Mouse (Mus musculus): ENCODE results near the gene Ltbp1. TPM values are rescaled to one million over a fixed set of nuclear protein-coding genes. Genes with fewer than 3 reads are reported as not detected.

Ltbp1 gene
- polyA plus RNA-seq, 1 experiment from 2014 or later, result 8.5 TPM

DNA sequence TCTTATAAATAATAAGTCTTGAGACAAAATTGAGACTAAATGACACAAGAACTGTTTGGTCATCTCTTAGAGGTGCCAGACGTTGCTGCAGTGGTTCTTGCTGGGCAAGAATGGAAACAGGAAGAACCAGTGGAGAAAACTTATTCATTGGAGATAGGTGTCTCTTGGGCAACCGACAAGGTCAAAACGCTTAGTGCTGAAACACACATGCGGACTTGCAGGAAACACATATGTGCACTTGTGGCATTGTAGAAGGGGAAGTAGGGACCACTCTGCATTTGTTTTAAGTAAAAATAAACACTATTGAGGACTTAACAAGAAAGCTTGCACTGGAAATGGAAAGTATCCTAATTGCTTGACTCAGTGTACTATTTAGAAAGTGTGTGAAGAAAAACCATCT is 228.6 kb downstream of the Ltbp1 start:
- Histone ChIP-seq H3K27me3 (replicated peaks; ENCODE audit: control insufficient read depth, insufficient read depth, low read length) (no peaks in the 10 kb centered on the region), H3K9ac (ENCODE audit: low read depth, low read length) (no peak overlapping the region), H3K27ac (ENCODE audit: low read depth, low read length) (no peak overlapping the region), H3K9me3 (ENCODE audit: control insufficient read depth) (no peaks in the 10 kb centered on the region), H3K4me2 (replicated peaks; ENCODE audit: low read depth) (no peak overlapping the region), H3K4me1 (replicated peaks; ENCODE audit: control insufficient read depth, insufficient read depth, low read length) (no peaks in the 10 kb centered on the region), H3K4me3 (ENCODE audit: low read depth, low read length) (no peak overlapping the region), H3K36me3 (ENCODE audit: control insufficient read depth, insufficient read depth) (no peaks in the 10 kb centered on the region)
- 70% methylated on average over 4 of the region's 4 CpGs for WGBS
- no peak for ATAC-seq
- TF ChIP-seq CTCF (IDR thresholded peaks at IDR 0.05; ENCODE audit: low read depth), result no peak

DNA sequence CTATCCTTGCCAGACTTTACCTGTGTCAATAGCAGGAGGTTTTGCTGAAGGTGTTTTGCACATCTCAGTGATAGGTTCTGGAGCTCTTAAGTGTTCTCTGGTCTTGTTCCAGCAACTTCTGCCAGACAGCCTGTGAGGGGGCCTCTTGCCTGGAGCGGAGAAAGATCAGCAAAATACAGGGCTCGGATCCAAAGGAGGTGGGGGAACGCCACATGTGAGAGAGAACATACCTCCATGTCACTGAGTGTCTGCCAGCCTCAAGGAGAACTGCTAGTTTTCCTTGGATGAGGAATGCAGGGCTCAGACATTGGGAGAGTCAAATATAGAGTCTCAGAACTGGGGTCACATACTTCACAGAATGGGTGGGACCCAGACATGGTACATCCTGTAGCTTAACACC is 230.4 kb downstream of the Ltbp1 start:
- H3K4me1 ChIP-seq (replicated peaks; ENCODE audit: control insufficient read depth, insufficient read depth, low read length), result no peaks in the 10 kb centered on the region
- H3K9ac ChIP-seq (ENCODE audit: low read depth, low read length), result no peak overlapping the region
- no peak overlapping the region for H3K4me2 ChIP-seq (replicated peaks; ENCODE audit: low read depth)
- no peak overlapping the region for H3K27ac ChIP-seq (ENCODE audit: low read depth, low read length)
- H3K4me3 ChIP-seq (ENCODE audit: low read depth, low read length), result no peak overlapping the region
- H3K36me3 ChIP-seq (ENCODE audit: control insufficient read depth, insufficient read depth), result no peaks in the 10 kb centered on the region
- TF ChIP-seq CTCF (IDR thresholded peaks at IDR 0.05; ENCODE audit: low read depth), result no peak
- no peaks in the 10 kb centered on the region for H3K9me3 ChIP-seq (ENCODE audit: control insufficient read depth)
- ATAC-seq, result no peak
- 87% methylated on average over 3 of the region's 3 CpGs for WGBS
- H3K27me3 ChIP-seq (replicated peaks; ENCODE audit: control insufficient read depth, insufficient read depth, low read length), result no peaks in the 10 kb centered on the region

DNA sequence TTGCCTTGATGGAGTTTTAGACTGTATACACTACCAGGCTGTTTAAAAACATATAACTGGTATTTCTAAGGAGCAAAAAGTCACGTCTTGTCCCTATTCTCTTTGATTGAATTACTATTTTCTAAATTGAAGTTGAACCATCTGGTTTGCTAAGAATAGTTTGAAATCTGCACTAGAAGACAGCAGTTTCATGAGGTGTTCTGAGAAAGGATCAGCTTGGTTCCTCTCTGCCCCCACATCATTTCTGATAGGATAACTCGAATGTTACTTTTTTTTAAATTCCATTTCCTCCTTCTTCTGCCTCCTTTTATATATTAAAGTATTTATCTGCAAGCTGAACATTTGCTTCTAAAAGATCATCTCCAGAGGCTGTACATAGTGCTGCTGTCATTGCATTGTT is 231.2 kb downstream of the Ltbp1 start:
- no peaks in the 10 kb centered on the region for H3K9me3 ChIP-seq (ENCODE audit: control insufficient read depth)
- no peak overlapping the region for H3K27ac ChIP-seq (ENCODE audit: low read depth, low read length)
- H3K4me3 ChIP-seq (ENCODE audit: low read depth, low read length), result no peak overlapping the region
- H3K27me3 ChIP-seq (replicated peaks; ENCODE audit: control insufficient read depth, insufficient read depth, low read length), result no peaks in the 10 kb centered on the region
- no peaks in the 10 kb centered on the region for H3K36me3 ChIP-seq (ENCODE audit: control insufficient read depth, insufficient read depth)
- 84% methylated on average over 2 of the region's 2 CpGs for WGBS
- no peak overlapping the region for H3K9ac ChIP-seq (ENCODE audit: low read depth, low read length)
- H3K4me1 ChIP-seq (replicated peaks; ENCODE audit: control insufficient read depth, insufficient read depth, low read length), result no peaks in the 10 kb centered on the region
- H3K4me2 ChIP-seq (replicated peaks; ENCODE audit: low read depth), result no peak overlapping the region
- TF ChIP-seq CTCF (IDR thresholded peaks at IDR 0.05; ENCODE audit: low read depth), result no peak
- ATAC-seq, result no peak

DNA sequence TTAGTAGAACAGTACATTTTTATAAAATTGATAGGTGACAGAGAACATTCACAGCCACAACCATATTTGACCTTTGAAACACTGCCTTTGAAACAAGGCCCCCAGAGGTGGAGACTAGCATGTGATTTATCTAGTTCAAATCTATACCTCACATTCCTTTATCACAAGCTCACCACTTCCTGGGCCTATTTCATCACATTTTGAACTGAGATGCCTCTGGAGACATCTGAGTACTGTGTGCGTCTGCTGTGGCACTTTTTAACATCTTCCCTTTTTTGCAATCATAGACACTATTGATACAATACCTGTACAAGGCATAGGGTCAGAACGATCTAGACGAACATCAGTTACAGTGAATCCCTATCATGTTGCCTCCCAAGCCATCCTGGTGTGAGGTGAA is 232.1 kb downstream of the Ltbp1 start:
- Histone ChIP-seq H3K4me2 (replicated peaks; ENCODE audit: low read depth) (no peak overlapping the region), H3K9me3 (ENCODE audit: control insufficient read depth) (no peaks in the 10 kb centered on the region), H3K27me3 (replicated peaks; ENCODE audit: control insufficient read depth, insufficient read depth, low read length) (no peaks in the 10 kb centered on the region), H3K4me3 (ENCODE audit: low read depth, low read length) (no peak overlapping the region), H3K27ac (ENCODE audit: low read depth, low read length) (no peak overlapping the region), H3K4me1 (replicated peaks; ENCODE audit: control insufficient read depth, insufficient read depth, low read length) (no peaks in the 10 kb centered on the region), H3K9ac (ENCODE audit: low read depth, low read length) (no peak overlapping the region), H3K36me3 (ENCODE audit: control insufficient read depth, insufficient read depth) (no peaks in the 10 kb centered on the region)
- 79% methylated on average over 3 of the region's 3 CpGs for WGBS
- TF ChIP-seq CTCF (IDR thresholded peaks at IDR 0.05; ENCODE audit: low read depth), result no peak
- ATAC-seq, result no peak

DNA sequence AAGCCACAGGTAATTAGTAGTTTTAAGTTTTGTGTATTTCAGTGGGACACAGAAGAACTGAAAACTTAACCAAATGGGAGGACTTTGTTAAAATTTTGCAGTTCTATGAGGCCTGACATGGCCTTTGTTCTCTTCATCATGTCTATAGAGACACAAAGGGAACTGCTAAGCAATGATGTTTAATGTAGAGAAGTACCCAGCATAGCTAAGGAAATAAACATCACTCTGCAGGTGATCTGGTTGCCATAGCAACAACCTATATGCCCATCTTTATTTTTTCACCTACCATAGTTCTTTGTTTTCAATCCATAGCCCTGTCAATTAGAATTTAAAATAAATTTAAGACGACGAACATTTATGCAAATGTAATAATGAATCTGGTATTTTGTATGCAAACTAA is 233.3 kb downstream of the Ltbp1 start:
- Histone ChIP-seq H3K27me3 (replicated peaks; ENCODE audit: control insufficient read depth, insufficient read depth, low read length) (no peaks in the 10 kb centered on the region), H3K36me3 (ENCODE audit: control insufficient read depth, insufficient read depth) (no peaks in the 10 kb centered on the region), H3K9ac (ENCODE audit: low read depth, low read length) (no peak overlapping the region), H3K4me1 (replicated peaks; ENCODE audit: control insufficient read depth, insufficient read depth, low read length) (no peaks in the 10 kb centered on the region), H3K9me3 (ENCODE audit: control insufficient read depth) (no peaks in the 10 kb centered on the region), H3K4me3 (ENCODE audit: low read depth, low read length) (no peak overlapping the region), H3K27ac (ENCODE audit: low read depth, low read length) (no peak overlapping the region), H3K4me2 (replicated peaks; ENCODE audit: low read depth) (no peak overlapping the region)
- TF ChIP-seq CTCF (IDR thresholded peaks at IDR 0.05; ENCODE audit: low read depth), result no peak
- WGBS, result 93% methylated on average over 2 of the region's 2 CpGs
- ATAC-seq, result no peak

DNA sequence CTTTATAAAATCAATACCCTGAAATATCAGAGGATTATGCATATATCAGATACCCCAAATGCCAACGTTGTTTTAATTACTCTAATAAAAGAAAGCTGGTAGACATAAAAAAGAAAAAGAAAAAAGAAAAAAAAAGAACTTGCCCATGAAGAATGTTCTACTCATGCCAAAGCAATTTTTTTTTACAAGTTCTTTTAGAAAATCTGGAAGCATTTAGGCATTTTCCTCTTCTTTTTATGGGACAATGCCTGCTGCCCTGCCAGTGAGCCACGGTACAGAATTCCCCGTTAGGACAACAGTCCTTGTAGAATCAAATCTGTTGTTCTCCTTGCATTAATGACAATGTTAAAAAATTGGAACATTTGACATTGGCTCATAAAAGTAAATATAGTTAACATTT is 234.2 kb downstream of the Ltbp1 start:
- WGBS, result 90% methylated on average over 3 of the region's 3 CpGs
- ATAC-seq, result no peak

DNA sequence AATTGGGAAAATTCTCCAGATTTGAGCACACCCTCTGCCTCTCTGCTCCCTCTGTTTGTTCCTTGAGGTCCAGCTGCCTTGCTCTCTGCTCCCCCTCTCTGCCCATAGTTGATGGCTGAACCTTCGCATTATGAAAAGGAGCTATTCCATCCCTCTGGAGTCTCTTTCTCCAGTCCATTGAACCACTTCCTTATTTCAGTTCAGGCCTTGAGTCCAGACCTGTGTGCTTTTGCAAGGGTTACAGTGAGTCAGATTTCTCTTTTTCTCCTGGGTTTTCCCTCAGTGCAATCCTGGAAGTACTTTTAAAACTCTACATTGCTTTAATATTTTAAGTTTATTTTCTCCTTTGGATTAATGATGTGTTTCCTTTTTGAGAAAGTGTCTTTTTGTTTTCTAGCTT is 236.7 kb downstream of the Ltbp1 start:
- 82% methylated on average over 1 of the region's 1 CpGs for WGBS
- H3K4me2 ChIP-seq (replicated peaks; ENCODE audit: low read depth), result no peak overlapping the region
- no peak for ATAC-seq

More for the DNA sequence above, 234.2 kb downstream of the Ltbp1 start:
- H3K4me1 ChIP-seq (replicated peaks; ENCODE audit: control insufficient read depth, insufficient read depth, low read length), result no peaks in the 10 kb centered on the region
- no peak overlapping the region for H3K4me3 ChIP-seq (ENCODE audit: low read depth, low read length)
- TF ChIP-seq CTCF (IDR thresholded peaks at IDR 0.05; ENCODE audit: low read depth), result no peak
- no peaks in the 10 kb centered on the region for H3K36me3 ChIP-seq (ENCODE audit: control insufficient read depth, insufficient read depth)
- no peak overlapping the region for H3K4me2 ChIP-seq (replicated peaks; ENCODE audit: low read depth)
- no peak overlapping the region for H3K27ac ChIP-seq (ENCODE audit: low read depth, low read length)
- H3K9ac ChIP-seq (ENCODE audit: low read depth, low read length), result no peak overlapping the region
- no peaks in the 10 kb centered on the region for H3K27me3 ChIP-seq (replicated peaks; ENCODE audit: control insufficient read depth, insufficient read depth, low read length)
- H3K9me3 ChIP-seq (ENCODE audit: control insufficient read depth), result no peaks in the 10 kb centered on the region

More for the DNA sequence above, 236.7 kb downstream of the Ltbp1 start:
- Histone ChIP-seq H3K27me3 (replicated peaks; ENCODE audit: control insufficient read depth, insufficient read depth, low read length) (no peaks in the 10 kb centered on the region), H3K36me3 (ENCODE audit: control insufficient read depth, insufficient read depth) (no peaks in the 10 kb centered on the region), H3K4me1 (replicated peaks; ENCODE audit: control insufficient read depth, insufficient read depth, low read length) (no peaks in the 10 kb centered on the region), H3K4me3 (ENCODE audit: low read depth, low read length) (no peak overlapping the region), H3K9me3 (ENCODE audit: control insufficient read depth) (no peaks in the 10 kb centered on the region), H3K27ac (ENCODE audit: low read depth, low read length) (no peak overlapping the region), H3K9ac (ENCODE audit: low read depth, low read length) (no peak overlapping the region)
- no peak for TF ChIP-seq CTCF (IDR thresholded peaks at IDR 0.05; ENCODE audit: low read depth)
